Mouse (Mus musculus) colon, adult 2 months (tissue): Measurements from ENCODE around the gene Dthd1. TPM values are rescaled to one million over a fixed set of nuclear protein-coding genes. Genes with fewer than 3 reads are reported as not detected.

Experiments used
- polyA plus RNA-seq: library from polyadenylated mRNA; depleted of rRNA; stranded (reverse); fragments of >200 nt; gene quantifications from 2 replicates; pipeline ENCODE4 v1.2.3, GENCODE M21; 2012; rRNA removed

Gene Dthd1
- 0.09 TPM in 1 of 2 replicates, not detected in the other for polyA plus RNA-seq

DNA sequence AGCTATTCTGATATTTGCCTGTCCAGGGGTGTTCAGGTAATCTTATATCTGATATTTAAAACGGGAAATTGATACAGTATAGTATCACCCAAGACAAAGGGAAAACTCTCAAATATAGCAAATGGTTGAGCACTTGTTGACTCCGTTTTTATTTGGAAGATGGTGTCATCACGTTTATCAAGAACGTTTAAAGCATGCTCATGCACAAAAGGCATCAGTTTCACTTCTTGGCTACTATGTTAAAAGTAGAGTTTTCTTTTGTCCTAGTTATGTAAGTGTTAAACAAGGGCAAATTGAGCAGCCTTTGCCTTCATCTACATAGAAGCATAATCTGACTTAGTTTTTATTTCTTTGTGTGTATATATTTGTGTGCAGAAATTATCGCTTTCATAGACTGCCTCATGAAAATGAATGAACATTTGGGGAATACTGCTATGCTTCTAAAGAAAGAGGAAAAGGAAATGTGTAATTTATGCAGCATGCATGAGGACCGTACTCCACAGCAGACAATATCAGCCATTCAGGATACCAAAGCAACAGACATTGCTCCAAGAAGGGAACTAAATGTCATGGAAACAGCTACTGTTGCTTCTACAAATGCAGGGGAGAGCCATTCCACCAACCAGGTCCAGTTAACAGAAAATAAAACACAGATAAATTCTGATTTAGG lies at the start of gene Dthd1:
TSS of gene Dthd1 (plus strand) at position 422 of the 670 bp plus-strand sequence.

DNA sequence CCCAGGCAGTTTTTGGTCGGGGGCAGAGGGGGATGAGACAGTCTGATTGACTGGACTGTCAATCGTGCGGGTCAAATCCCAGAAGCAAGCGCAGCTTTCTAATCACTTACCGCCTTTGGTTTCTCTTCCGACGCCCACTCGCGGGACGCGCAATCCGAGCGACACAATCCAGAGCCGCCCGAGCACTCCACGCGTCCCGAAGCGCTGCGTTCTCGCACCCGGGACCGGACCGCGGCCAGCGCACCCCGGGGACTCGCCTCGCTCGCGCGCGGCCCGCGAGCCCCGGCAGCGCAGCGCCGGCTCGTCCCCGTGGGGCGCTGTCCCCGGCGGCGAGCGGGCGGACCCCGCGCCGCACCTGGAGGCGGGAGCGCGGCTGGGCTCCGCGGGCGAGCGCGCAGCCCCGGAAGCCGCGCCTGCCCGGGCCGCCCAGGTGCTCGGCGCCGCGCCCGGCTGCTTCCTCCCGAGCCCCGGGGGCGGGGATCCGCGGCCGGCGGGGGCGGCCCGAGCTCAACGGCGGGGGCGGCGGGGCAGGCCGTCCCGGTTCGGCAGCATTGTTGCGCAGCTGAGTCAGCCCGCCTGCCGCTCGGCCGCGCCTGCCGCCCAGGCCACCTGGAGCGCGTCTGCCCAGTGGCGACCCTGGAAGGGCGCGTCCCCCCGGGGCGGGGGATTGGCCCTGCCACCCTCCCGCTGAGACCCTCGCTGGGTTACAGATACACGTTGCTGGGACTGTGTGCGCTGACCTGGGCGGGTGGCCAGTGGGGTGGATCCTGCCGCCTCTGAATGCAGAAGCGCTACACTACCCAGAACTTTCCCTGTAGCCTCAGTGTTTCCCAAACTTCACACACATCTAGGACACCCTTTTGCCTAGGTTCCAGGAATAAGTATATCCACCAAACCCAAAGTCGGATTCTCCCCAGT lies 47.6 kb upstream of the Dthd1 start, which contains the start of gene Arap2:
TSS of gene Arap2 (minus strand) at position 376 of the 918 bp plus-strand sequence.

Other genes starting within 250 kb of the Dthd1 start
- 4.9 and 5.9 TPM in 2 replicates for gene Arap2, start 47.7 kb upstream of the Dthd1 start, polyA plus RNA-seq